Mouse (Mus musculus) CH12.LX (cell line): Measurements from ENCODE around the gene Mdc1. TPM values are rescaled to one million over a fixed set of nuclear protein-coding genes. Genes with fewer than 3 reads are reported as not detected.

ENCODE experiments used
- DNase-seq: peaks from one replicate; pipeline ENCODE4 v3.0.0-alpha.2; 2013; ENCODE audit errors: extremely low read depth
- H3K27ac ChIP-seq: 2 replicates; pipeline ENCODE4 v1.5.1; 2012; ENCODE audit warnings: low read depth, mild to moderate bottlenecking, control low read depth, moderate library complexity; ENCODE audit not compliant: insufficient read depth
- H3K27me3 ChIP-seq: replicated peaks from 2 replicates; pipeline ENCODE3; 2012; ENCODE audit warnings: inconsistent platforms
- H3K36me3 ChIP-seq, 2 experiments: replicated peaks in 1 of 2; 2 replicates each; pipeline versions ENCODE3 to v1.6.1; 2012; ENCODE audit warnings: inconsistent platforms in 1 of 2, low read length in 1 of 2, mild to moderate bottlenecking in 1 of 2, mixed read lengths in 1 of 2, moderate library complexity in 1 of 2; ENCODE audit not compliant: control insufficient read depth in 1 of 2, insufficient read depth in 1 of 2
- H3K4me1 ChIP-seq, 2 experiments: 2 replicates each; pipeline ENCODE4 v1.6.1; 2012; ENCODE audit warnings: inconsistent platforms in 1 of 2, moderate library complexity in 1 of 2; ENCODE audit not compliant: insufficient read depth in 2 of 2, control insufficient read depth in 1 of 2
- H3K4me2 ChIP-seq: 2 replicates; pipeline ENCODE4 v1.6.1; 2012; ENCODE audit warnings: low read depth, mild to moderate bottlenecking, control low read depth; ENCODE audit not compliant: poor library complexity, insufficient read depth, severe bottlenecking
- H3K4me3 ChIP-seq, 3 experiments: fragments of 150-350 bp in 1 of 3; sonication (generic) in 1 of 3; replicated peaks in 1 of 3; 2 replicates each; pipeline versions ENCODE3 to v1.5.1; 2011 to 2012; ENCODE audit warnings: low read depth in 2 of 3, low read length in 2 of 3, mild to moderate bottlenecking in 2 of 3, moderate library complexity in 2 of 3, control low read depth in 1 of 3, improper control_type of control experiment in 1 of 3, inconsistent platforms in 1 of 3, mixed read lengths in 1 of 3; ENCODE audit not compliant: poor library complexity in 1 of 3
- H3K79me2 ChIP-seq: replicated peaks from 2 replicates; pipeline ENCODE4 v1.6.1; 2012; ENCODE audit warnings: mild to moderate bottlenecking, moderate library complexity; ENCODE audit not compliant: control insufficient read depth, poor library complexity, insufficient read depth, severe bottlenecking; ENCODE audit errors: extremely low read depth
- H3K9ac ChIP-seq: 2 replicates; pipeline ENCODE4 v1.6.1; 2012; ENCODE audit warnings: low read depth, mild to moderate bottlenecking, control low read depth, moderate library complexity; ENCODE audit not compliant: insufficient read depth
- H3K9me3 ChIP-seq: replicated peaks from 2 replicates; pipeline ENCODE3; 2012; ENCODE audit warnings: low read length, inconsistent platforms, mixed read lengths
- CHD1 ChIP-seq: IDR thresholded peaks from 2 replicates; pipeline ENCODE4 v1.6.1; 2012; ENCODE audit warnings: low read depth, low read length, improper control_type of control experiment, inconsistent platforms
- CHD2 ChIP-seq: IDR thresholded peaks from 2 replicates; pipeline ENCODE4 v1.6.1; 2011; ENCODE audit warnings: low read length, improper control_type of control experiment
- CTCF ChIP-seq, 2 experiments: IDR thresholded peaks in 1 of 2; conservative IDR thresholded peaks in 1 of 2; 2 replicates each; pipeline ENCODE4 v1.5.1; 2011 to 2012; ENCODE audit warnings: low read depth in 2 of 2, low read length in 2 of 2, improper control_type of control experiment in 1 of 2, inconsistent platforms in 1 of 2, mild to moderate bottlenecking in 1 of 2, moderate library complexity in 1 of 2
- ELF1 ChIP-seq: IDR thresholded peaks from 2 replicates; pipeline ENCODE4 v1.6.1; 2014; ENCODE audit warnings: low read depth, mild to moderate bottlenecking, inconsistent platforms, low read length, improper control_type of control experiment
- ETS1 ChIP-seq: conservative IDR thresholded peaks from 2 replicates; pipeline ENCODE4 v1.6.1; 2012; ENCODE audit warnings: low read depth, mild to moderate bottlenecking, inconsistent platforms, low read length, improper control_type of control experiment, moderate library complexity
- GABPA ChIP-seq: IDR thresholded peaks from 2 replicates; pipeline ENCODE4 v1.6.1; 2012; ENCODE audit warnings: low read depth, low read length, improper control_type of control experiment, inconsistent platforms; ENCODE audit not compliant: insufficient replicate concordance
- IRF4 ChIP-seq: IDR thresholded peaks from 2 replicates; pipeline ENCODE4 v1.6.1; 2014; ENCODE audit warnings: low read depth, mild to moderate bottlenecking, inconsistent platforms, low read length, improper control_type of control experiment
- JUN ChIP-seq: IDR thresholded peaks from 2 replicates; pipeline ENCODE4 v1.6.1; 2011; ENCODE audit warnings: low read depth, mild to moderate bottlenecking, low read length, improper control_type of control experiment, moderate library complexity; ENCODE audit not compliant: insufficient read depth
- JUND ChIP-seq: conservative IDR thresholded peaks from 2 replicates; pipeline ENCODE4 v1.6.1; 2011; ENCODE audit warnings: low read depth, low read length, improper control_type of control experiment
- KAT2A ChIP-seq: IDR thresholded peaks from 2 replicates; pipeline ENCODE4 v1.6.1; 2012; ENCODE audit warnings: low read length, improper control_type of control experiment, inconsistent platforms; ENCODE audit not compliant: insufficient replicate concordance
- MAFK ChIP-seq: IDR thresholded peaks from 2 replicates; pipeline ENCODE4 v1.6.1; 2011; ENCODE audit warnings: low read length, improper control_type of control experiment; ENCODE audit not compliant: insufficient replicate concordance
- MEF2A ChIP-seq: IDR thresholded peaks from 2 replicates; pipeline ENCODE4 v1.6.1; 2014; ENCODE audit warnings: low read depth, mild to moderate bottlenecking, inconsistent platforms, low read length, improper control_type of control experiment, borderline replicate concordance
- MYC ChIP-seq: IDR thresholded peaks from 2 replicates; pipeline ENCODE4 v1.6.1; 2011; ENCODE audit warnings: low read depth, mild to moderate bottlenecking, improper control_type of control experiment, low read length
- NRF1 ChIP-seq: IDR thresholded peaks from 2 replicates; pipeline ENCODE4 v1.6.1; 2014; ENCODE audit warnings: low read depth, mild to moderate bottlenecking, inconsistent platforms, low read length, improper control_type of control experiment, moderate library complexity
- PAX5 ChIP-seq: IDR thresholded peaks from 2 replicates; pipeline ENCODE4 v1.6.1; 2012; ENCODE audit warnings: low read length, inconsistent platforms, mixed read lengths
- POLR2A ChIP-seq: IDR thresholded peaks from 2 replicates; pipeline ENCODE4 v1.6.1; 2011; ENCODE audit warnings: low read depth, mild to moderate bottlenecking, improper control_type of control experiment, low read length
- POLR2AphosphoS2 ChIP-seq: IDR thresholded peaks from 2 replicates; pipeline ENCODE4 v1.6.1; 2011; ENCODE audit warnings: low read depth, low read length, improper control_type of control experiment
- RAD21 ChIP-seq: IDR thresholded peaks from 2 replicates; pipeline ENCODE4 v1.6.1; 2011; ENCODE audit warnings: low read depth, mild to moderate bottlenecking, low read length, improper control_type of control experiment, moderate library complexity
- SIN3A ChIP-seq: IDR thresholded peaks from 2 replicates; pipeline ENCODE4 v1.6.1; 2012; ENCODE audit warnings: low read length, improper control_type of control experiment, inconsistent platforms
- USF1 ChIP-seq: IDR thresholded peaks from 2 replicates; pipeline ENCODE4 v1.6.1; 2014; ENCODE audit warnings: low read depth, mild to moderate bottlenecking, inconsistent platforms, low read length, improper control_type of control experiment
- USF2 ChIP-seq: conservative IDR thresholded peaks from 2 replicates; pipeline ENCODE4 v1.6.1; 2011; ENCODE audit warnings: low read depth, low read length, improper control_type of control experiment
- ZKSCAN1 ChIP-seq: IDR thresholded peaks from 2 replicates; pipeline ENCODE4 v1.6.1; 2012; ENCODE audit warnings: low read depth, inconsistent platforms, low read length, improper control_type of control experiment, borderline replicate concordance
- ZMIZ1 ChIP-seq: IDR thresholded peaks from 2 replicates; pipeline ENCODE4 v1.6.1; 2012; ENCODE audit warnings: low read depth, mild to moderate bottlenecking, inconsistent platforms, low read length, improper control_type of control experiment
- dilution Hi-C: fragments of 300-500 bp; cut with MboI; formaldehyde crosslinking; loops from 2 replicates; pipeline ENCODE4 v1.14.3; 2020; ENCODE audit warnings: low sequenced_read_pairs; ENCODE audit not compliant: extremely low pct_unique_long_range_greater_than_20kb, extremely low pct_ligation_motif_present
- in situ Hi-C: fragments of 300-500 bp; cut with MboI; formaldehyde crosslinking; loops from 3 replicates; pipeline ENCODE4 v1.14.3; 2019; ENCODE audit warnings: low sequenced_read_pairs, low pct_ligation_motif_present, low pct_unique_long_range_greater_than_20kb, mixed read lengths
- polyA plus RNA-seq: library from polyadenylated mRNA; unstranded; fragments of >175 nt; gene quantifications from 2 replicates; pipeline ENCODE4 v1.2.1, GENCODE M21; 2012; ENCODE audit warnings: low read depth; ENCODE audit not compliant: insufficient read length
- total RNA-seq, 2 experiments: library from RNA; depleted of rRNA; stranded (reverse); fragments of 300-350 nt in 1 of 2; fragments of >200 nt in 1 of 2; gene quantifications; 2 replicates each; pipeline ENCODE4 v1.2.3; 2012 to 2014

The Mdc1 gene
- total and polyA plus RNA-seq, 3 experiments: 3.3 to 15.7 (median 8.2) TPM

GRCm38 (mm10) chr17:35800905-35801304 lies 40.4 kb upstream of the Mdc1 start:
- H3K9me3 ChIP-seq: no peaks in the 10 kb centered on the region
- no peak overlapping the region for H3K9ac ChIP-seq
- no peak overlapping the region for H3K4me3 ChIP-seq
- no peak for DNase-seq
- H3K27me3 ChIP-seq: no peaks in the 10 kb centered on the region
- no peaks in the 10 kb centered on the region for H3K36me3 ChIP-seq
- H3K4me1 ChIP-seq: peaks cover under 1% of the 10 kb centered on the region in 2 experiments; a peak in 2 of 4 replicates
- no peaks in the 10 kb centered on the region for H3K79me2 ChIP-seq
- H3K4me2 ChIP-seq: no peak overlapping the region
- in situ Hi-C loops (no loop called here), dilution Hi-C loops (no loop called here)
- no peak overlapping the region for H3K27ac ChIP-seq
- TF ChIP-seq ZMIZ1: no peak
- TF ChIP-seq MEF2A: no peak
- no peak for TF ChIP-seq CHD1
- no peak for TF ChIP-seq ZKSCAN1
- TF ChIP-seq ELF1: no peak
- no peak for TF ChIP-seq USF2
- no peak for TF ChIP-seq PAX5
- TF ChIP-seq JUN: no peak
- no peak for TF ChIP-seq POLR2A
- TF ChIP-seq RAD21: no peak
- TF ChIP-seq POLR2AphosphoS2: no peak
- TF ChIP-seq USF1: no peak
- TF ChIP-seq ETS1: no peak
- TF ChIP-seq MYC: no peak
- no peak for TF ChIP-seq SIN3A
- TF ChIP-seq NRF1: no peak

GRCm38 (mm10) chr17:35803020-35803419 lies 38.3 kb upstream of the Mdc1 start:
- H3K27me3 ChIP-seq: no peaks in the 10 kb centered on the region
- dilution Hi-C loops (no loop called here), in situ Hi-C loops (no loop called here)
- no peaks in the 10 kb centered on the region for H3K9me3 ChIP-seq
- no peak overlapping the region for H3K27ac ChIP-seq
- peaks cover 0 to 1% of the 10 kb centered on the region in 2 experiments; a peak in 1 of 4 replicates for H3K4me1 ChIP-seq
- no peak overlapping the region for H3K4me2 ChIP-seq
- TF ChIP-seq MAFK: no peak
- no peak for TF ChIP-seq CHD2
- TF ChIP-seq ELF1: no peak
- no peak for TF ChIP-seq KAT2A
- no peak for TF ChIP-seq JUN
- TF ChIP-seq SIN3A: no peak
- no peak for TF ChIP-seq ZMIZ1
- TF ChIP-seq IRF4: no peak
- TF ChIP-seq JUND: no peak
- no peak for TF ChIP-seq CTCF (conservative IDR thresholded peaks at IDR 0.05 in 1 of 2, IDR thresholded peaks at IDR 0.05 in 1 of 2; ENCODE audit: low read depth in 2 of 2, low read length in 2 of 2)
- no peak for TF ChIP-seq ETS1
- no peak for TF ChIP-seq GABPA
- TF ChIP-seq, all 38 proteins: peak for 0
- no peaks in the 10 kb centered on the region for H3K36me3 ChIP-seq
- DNase-seq: no peak
- H3K9ac ChIP-seq: no peak overlapping the region
- H3K4me3 ChIP-seq: no peak overlapping the region
- H3K79me2 ChIP-seq: no peaks in the 10 kb centered on the region
